Mouse (Mus musculus) CD4-positive helper T cell, adult 2 months (primary cell): ENCODE data around the gene Zbtb18.

Source experiments
- DNase-seq: peaks from one replicate; pipeline ENCODE4 v3.0.0-alpha.2; 2012; ENCODE audit warnings: low read depth, missing footprints, low spot score

Gene Zbtb18

GRCm38 (mm10) chr1:177483612-177484011 is 41.5 kb downstream of the Zbtb18 start:
- no peak for DNase-seq

DNA sequence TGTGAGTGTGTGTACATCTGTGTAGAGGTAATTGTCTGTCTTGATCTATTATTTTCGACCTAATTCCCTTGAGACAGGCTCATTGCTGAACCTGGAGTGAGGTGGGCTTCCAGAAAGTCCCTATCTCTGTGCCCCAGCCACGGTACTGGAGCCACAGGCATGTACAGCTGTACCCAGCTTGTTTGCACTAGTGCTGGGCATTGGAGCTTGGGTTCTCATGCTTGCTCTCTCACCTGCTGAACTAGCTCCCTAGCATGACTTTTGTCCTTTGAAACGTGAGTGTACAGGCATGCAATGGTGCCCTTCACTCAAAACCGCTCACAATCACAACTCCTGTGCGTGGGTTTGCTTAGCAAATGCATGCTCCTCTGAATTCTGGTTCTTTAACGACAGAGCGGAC is 42.1 kb downstream of the Zbtb18 start:
- DNase-seq: no peak

- no peak for DNase-seq
Measured at GRCm38 (mm10) chr1:177484680-177485079, 42.5 kb downstream of the Zbtb18 start.

- DNase-seq: no peak
Measured at GRCm38 (mm10) chr1:177489844-177490243, 47.7 kb downstream of the Zbtb18 start.

DNA sequence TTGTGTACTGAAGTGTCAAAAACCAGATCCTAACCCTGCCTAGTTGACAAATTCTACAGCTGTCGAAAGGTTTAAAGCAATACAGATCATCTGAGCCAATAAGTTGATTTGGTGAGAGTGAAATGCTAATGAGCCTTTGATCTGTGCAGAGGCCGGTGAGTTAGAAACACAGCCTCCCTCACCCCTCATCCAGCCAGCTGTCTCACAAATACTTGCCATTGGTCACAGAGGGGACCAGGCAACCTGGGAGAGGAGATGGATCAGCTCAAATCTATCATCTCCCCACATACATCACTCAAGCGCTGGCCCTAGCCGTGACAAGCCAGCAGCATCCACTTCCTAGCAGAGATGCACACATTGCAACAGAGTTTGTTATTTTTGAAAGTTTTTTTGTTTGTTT is 48.7 kb downstream of the Zbtb18 start:
- DNase-seq: no peak

- DNase-seq: no peak
Measured at GRCm38 (mm10) chr1:177491280-177491679, 49.1 kb downstream of the Zbtb18 start.

DNA sequence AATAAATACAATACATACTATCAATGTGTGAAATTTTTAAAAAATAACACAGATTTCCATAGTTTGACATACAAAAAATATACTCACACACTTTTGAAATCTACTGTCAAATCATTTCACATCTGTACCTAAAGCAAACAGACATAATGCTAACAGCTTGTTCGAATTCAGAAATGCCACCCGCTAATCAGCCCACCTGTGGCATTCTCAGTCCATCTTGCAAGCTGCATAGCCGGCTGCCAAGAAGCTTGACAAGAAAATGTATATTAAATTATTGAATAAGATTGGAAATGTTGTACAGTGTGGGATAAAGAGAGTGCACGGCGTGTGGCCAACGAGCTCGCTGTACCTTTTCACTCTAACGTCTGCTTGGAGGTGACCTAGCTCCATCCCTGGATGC is 52.2 kb downstream of the Zbtb18 start:
- DNase-seq: no peak

DNA sequence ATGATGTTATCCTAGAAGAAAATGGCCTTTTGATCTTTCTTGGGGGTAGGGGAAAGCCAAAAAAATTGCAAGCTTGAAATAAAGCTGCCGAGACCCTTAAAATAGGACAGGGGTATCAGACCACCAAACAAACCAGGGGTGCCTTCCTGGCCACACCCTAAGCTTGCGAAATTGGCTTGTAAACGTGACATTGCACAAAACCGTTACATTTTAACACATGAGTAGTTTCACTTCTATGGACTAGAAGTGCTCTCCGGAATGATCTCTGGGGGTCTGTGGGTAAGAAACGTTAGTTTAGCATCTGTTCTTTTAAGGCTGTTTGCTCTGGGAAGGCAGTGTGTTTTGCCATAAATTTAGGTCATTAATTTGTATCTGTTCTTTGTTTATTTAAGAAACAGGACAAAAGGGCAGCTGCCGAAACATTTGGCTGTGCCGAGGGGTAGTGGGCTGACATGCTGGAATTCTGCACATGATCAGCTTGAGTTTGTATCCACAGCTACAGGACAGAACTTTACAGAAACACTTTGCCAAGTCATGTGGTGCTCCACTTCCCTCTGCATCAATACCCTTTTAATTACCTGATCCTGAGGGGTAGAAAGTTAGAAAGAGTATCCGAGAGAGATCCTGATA is 52.9 kb downstream of the Zbtb18 start:
- DNase-seq: no peak
